Mouse (Mus musculus) induced T-regulatory cell, adult 2 months (primary cell): ENCODE results near the gene Prrx2.

Source experiments
- DNase-seq: peaks from one replicate; pipeline ENCODE4 v3.0.0-alpha.2; 2012; ENCODE audit warnings: low read depth

The Prrx2 gene

GRCm38 (mm10) chr2:30834373-30835022, at the start of gene Prrx2:
Prrx2 (plus strand) TSS chr2:30834972.
- DNase-seq, result no peak

GRCm38 (mm10) chr2:30787466-30787865, 47.3 kb upstream of the Prrx2 start:
- no peak for DNase-seq

- DNase-seq, result no peak
Observed at GRCm38 (mm10) chr2:30792061-30792460, 42.7 kb upstream of the Prrx2 start.

GRCm38 (mm10) chr2:30794179-30795108, 40.3 kb upstream of the Prrx2 start:
- DNase-seq, result peak; percentile 93

GRCm38 (mm10) chr2:30795271-30795888, 39.4 kb upstream of the Prrx2 start:
- DNase-seq, result no peak

- DNase-seq, result no peak
Observed at GRCm38 (mm10) chr2:30795889-30796275, 38.9 kb upstream of the Prrx2 start.

GRCm38 (mm10) chr2:30796382-30796781, 38.4 kb upstream of the Prrx2 start:
- peak; percentile 96 for DNase-seq

- no peak for DNase-seq
Observed at GRCm38 (mm10) chr2:30799456-30799855, 35.3 kb upstream of the Prrx2 start.

GRCm38 (mm10) chr2:30800671-30801066, 34.1 kb upstream of the Prrx2 start:
- DNase-seq, result no peak

GRCm38 (mm10) chr2:30801067-30801852, 33.5 kb upstream of the Prrx2 start:
- DNase-seq, result peak; percentile 62

GRCm38 (mm10) chr2:30803604-30804003, 31.2 kb upstream of the Prrx2 start, which contains the start of gene 1700001O22Rik:
1700001O22Rik (minus strand) TSS chr2:30803661.
- DNase-seq, result no peak

GRCm38 (mm10) chr2:30805983-30806382, 28.8 kb upstream of the Prrx2 start:
- DNase-seq, result no peak

GRCm38 (mm10) chr2:30807147-30807647, 27.6 kb upstream of the Prrx2 start:
- no peak for DNase-seq

- peak; percentile 100 for DNase-seq
Observed at GRCm38 (mm10) chr2:30807648-30808295, 27.0 kb upstream of the Prrx2 start, which contains the start of gene Ntmt1. Ntmt1 (plus strand) TSS chr2:30807826.

GRCm38 (mm10) chr2:30808296-30808655, 26.5 kb upstream of the Prrx2 start:
- no peak for DNase-seq

GRCm38 (mm10) chr2:30809503-30809902, 25.3 kb upstream of the Prrx2 start:
- DNase-seq, result no peak

GRCm38 (mm10) chr2:30810573-30810972, 24.2 kb upstream of the Prrx2 start:
- DNase-seq, result no peak

GRCm38 (mm10) chr2:30816383-30816782, 18.4 kb upstream of the Prrx2 start:
- no peak for DNase-seq

GRCm38 (mm10) chr2:30819873-30820272, 14.9 kb upstream of the Prrx2 start:
- peak; percentile 27 for DNase-seq

- peak; percentile 60 for DNase-seq
Observed at GRCm38 (mm10) chr2:30821073-30821472, 13.7 kb upstream of the Prrx2 start.

GRCm38 (mm10) chr2:30822460-30822859, 12.3 kb upstream of the Prrx2 start:
- no peak for DNase-seq
